Mouse (Mus musculus): ENCODE measurements around the gene Adgb. TPM values are rescaled to one million over a fixed set of nuclear protein-coding genes. Genes with fewer than 3 reads are reported as not detected.

The Adgb gene
- polyA plus RNA-seq, 1 experiment from 2014 or later, result 0.13 TPM

DNA sequence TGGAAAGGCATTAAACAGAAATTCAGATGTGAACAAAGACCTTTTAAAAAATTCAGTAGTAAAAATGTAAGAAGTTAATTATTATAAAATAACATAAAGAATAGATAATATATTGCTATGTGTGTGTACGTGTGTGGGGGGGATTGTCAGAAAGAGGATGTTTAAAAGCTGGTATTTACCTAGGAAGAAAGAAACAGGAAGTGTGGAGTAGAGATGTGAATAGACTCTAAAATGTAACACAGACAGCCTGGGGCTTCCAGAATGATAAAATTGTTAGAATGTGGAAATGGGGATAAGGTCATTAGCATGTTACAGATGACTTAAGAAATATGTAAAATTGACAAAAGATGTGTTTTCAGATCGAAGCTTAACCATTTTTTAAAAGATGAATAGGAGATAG, 12.0 kb downstream of the Adgb start:
- no peak for TF ChIP-seq CTCF (IDR thresholded peaks at IDR 0.05; ENCODE audit: low read depth)
- WGBS, result 56% methylated on average over 2 of the region's 2 CpGs

DNA sequence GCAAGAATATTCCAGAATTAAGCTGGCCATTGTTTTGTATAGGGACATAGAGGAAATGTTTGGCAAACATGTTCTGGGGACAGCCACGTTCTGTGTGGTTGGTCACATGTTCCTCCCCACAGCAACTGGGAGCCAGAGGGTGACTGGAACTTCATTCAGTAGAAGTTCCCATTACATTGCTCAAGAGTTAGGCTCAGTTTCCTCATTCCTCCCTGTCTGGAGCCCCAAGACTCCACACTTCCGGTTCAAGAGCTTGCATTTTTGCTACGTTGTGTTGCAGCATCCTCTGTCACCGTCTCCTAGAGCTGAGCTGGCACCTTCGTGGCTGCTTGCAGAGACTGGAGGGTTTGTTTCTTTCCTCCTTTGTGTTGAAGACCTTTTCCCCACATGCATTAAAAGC, 15.1 kb downstream of the Adgb start:
- no peaks in the 10 kb centered on the region for H3K27me3 ChIP-seq (replicated peaks; ENCODE audit: control insufficient read depth, insufficient read depth, low read length)
- no peak overlapping the region for H3K4me3 ChIP-seq (ENCODE audit: low read depth, low read length)
- no peak overlapping the region for H3K9ac ChIP-seq (ENCODE audit: low read depth, low read length)
- no peaks in the 10 kb centered on the region for H3K36me3 ChIP-seq (ENCODE audit: control insufficient read depth, insufficient read depth)
- no peak for TF ChIP-seq CTCF (IDR thresholded peaks at IDR 0.05; ENCODE audit: low read depth)
- 71% methylated on average over 5 of the region's 5 CpGs for WGBS
- H3K4me1 ChIP-seq (replicated peaks; ENCODE audit: control insufficient read depth, insufficient read depth, low read length), result no peaks in the 10 kb centered on the region
- no peak overlapping the region for H3K4me2 ChIP-seq (replicated peaks; ENCODE audit: low read depth)
- no peaks in the 10 kb centered on the region for H3K9me3 ChIP-seq (ENCODE audit: control insufficient read depth)
- no peak for ATAC-seq
- H3K27ac ChIP-seq (ENCODE audit: low read depth, low read length), result no peak overlapping the region

More for the DNA sequence above, 12.0 kb downstream of the Adgb start:
- no peaks in the 10 kb centered on the region for H3K9me3 ChIP-seq (ENCODE audit: control insufficient read depth)
- H3K27me3 ChIP-seq (replicated peaks; ENCODE audit: control insufficient read depth, insufficient read depth, low read length), result no peaks in the 10 kb centered on the region
- H3K4me3 ChIP-seq (ENCODE audit: low read depth, low read length), result no peak overlapping the region
- no peaks in the 10 kb centered on the region for H3K4me1 ChIP-seq (replicated peaks; ENCODE audit: control insufficient read depth, insufficient read depth, low read length)
- H3K36me3 ChIP-seq (ENCODE audit: control insufficient read depth, insufficient read depth), result no peaks in the 10 kb centered on the region
- no peak overlapping the region for H3K4me2 ChIP-seq (replicated peaks; ENCODE audit: low read depth)
- ATAC-seq, result no peak
- H3K9ac ChIP-seq (ENCODE audit: low read depth, low read length), result no peak overlapping the region
- no peak overlapping the region for H3K27ac ChIP-seq (ENCODE audit: low read depth, low read length)

DNA sequence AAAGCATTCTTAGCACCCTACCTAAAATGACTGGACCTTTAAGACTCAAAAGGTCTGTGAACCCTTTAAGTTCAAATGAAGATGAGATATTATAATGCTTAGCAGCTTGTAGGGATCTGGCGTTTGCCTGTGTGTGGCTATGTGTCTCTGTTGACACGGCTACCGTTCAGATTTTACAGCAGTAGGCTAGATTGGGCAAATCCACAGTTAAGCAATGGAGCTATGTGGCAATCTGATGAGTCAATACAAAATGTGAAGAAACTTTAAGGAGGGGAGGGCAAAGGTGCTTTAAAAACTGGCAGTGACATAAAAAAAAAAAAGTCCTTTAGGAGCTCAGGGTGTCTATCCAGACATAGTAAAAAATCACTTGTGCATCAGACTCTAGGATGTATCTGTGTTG, 23.1 kb downstream of the Adgb start:
- ATAC-seq, result no peak
- 21% methylated on average over 3 of the region's 3 CpGs for WGBS

DNA sequence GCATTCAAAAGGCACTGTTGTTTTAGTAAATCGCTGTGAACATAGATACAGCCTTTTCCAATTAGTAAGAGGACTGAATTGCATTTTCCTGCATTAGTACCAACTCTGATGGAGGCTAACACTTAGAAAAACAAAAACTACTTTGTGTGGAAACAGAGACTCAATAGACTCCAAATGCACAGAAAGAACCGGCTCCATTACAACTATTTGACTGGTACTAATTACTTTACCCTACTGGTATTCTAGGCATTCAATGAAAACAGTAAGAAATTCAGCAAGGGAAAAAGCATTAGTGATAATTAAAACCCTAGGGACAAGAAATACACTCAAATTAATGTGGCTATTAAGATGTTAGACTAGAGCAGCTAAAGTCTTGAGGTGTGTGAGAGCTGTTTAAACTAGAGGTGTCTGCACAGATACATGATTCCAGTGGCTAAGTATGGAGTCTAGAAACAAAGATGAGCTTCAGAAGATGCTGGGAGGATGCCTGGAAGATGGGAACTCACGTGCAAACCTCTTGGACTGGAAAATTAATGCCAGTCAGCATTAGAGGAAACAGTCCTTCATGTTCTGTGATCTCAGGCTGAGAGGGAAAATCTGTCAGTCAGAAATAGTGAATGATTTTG, 27.2 kb downstream of the Adgb start:
- 81% methylated on average over 3 of the region's 3 CpGs for WGBS
- Histone ChIP-seq H3K27me3 (replicated peaks; ENCODE audit: control insufficient read depth, insufficient read depth, low read length) (no peaks in the 10 kb centered on the region), H3K4me2 (replicated peaks; ENCODE audit: low read depth) (no peak overlapping the region), H3K9me3 (ENCODE audit: control insufficient read depth) (no peaks in the 10 kb centered on the region), H3K36me3 (ENCODE audit: control insufficient read depth, insufficient read depth) (no peaks in the 10 kb centered on the region), H3K4me1 (replicated peaks; ENCODE audit: control insufficient read depth, insufficient read depth, low read length) (no peaks in the 10 kb centered on the region), H3K27ac (ENCODE audit: low read depth, low read length) (no peak overlapping the region), H3K9ac (ENCODE audit: low read depth, low read length) (no peak overlapping the region), H3K4me3 (ENCODE audit: low read depth, low read length) (no peak overlapping the region)
- TF ChIP-seq CTCF (IDR thresholded peaks at IDR 0.05; ENCODE audit: low read depth), result no peak
- ATAC-seq, result no peak

More for the DNA sequence above, 23.1 kb downstream of the Adgb start:
- H3K4me3 ChIP-seq (ENCODE audit: low read depth, low read length), result no peak overlapping the region
- H3K4me1 ChIP-seq (replicated peaks; ENCODE audit: control insufficient read depth, insufficient read depth, low read length), result no peaks in the 10 kb centered on the region
- no peak for TF ChIP-seq CTCF (IDR thresholded peaks at IDR 0.05; ENCODE audit: low read depth)
- no peak overlapping the region for H3K4me2 ChIP-seq (replicated peaks; ENCODE audit: low read depth)
- no peak overlapping the region for H3K27ac ChIP-seq (ENCODE audit: low read depth, low read length)
- H3K9ac ChIP-seq (ENCODE audit: low read depth, low read length), result no peak overlapping the region
- H3K9me3 ChIP-seq (ENCODE audit: control insufficient read depth), result no peaks in the 10 kb centered on the region
- no peaks in the 10 kb centered on the region for H3K27me3 ChIP-seq (replicated peaks; ENCODE audit: control insufficient read depth, insufficient read depth, low read length)
- no peaks in the 10 kb centered on the region for H3K36me3 ChIP-seq (ENCODE audit: control insufficient read depth, insufficient read depth)

- no peaks in the 10 kb centered on the region for H3K27me3 ChIP-seq (replicated peaks; ENCODE audit: control insufficient read depth, insufficient read depth, low read length)
- H3K9me3 ChIP-seq (ENCODE audit: control insufficient read depth), result no peaks in the 10 kb centered on the region
- no peak overlapping the region for H3K27ac ChIP-seq (ENCODE audit: low read depth, low read length)
- ATAC-seq, result no peak
- H3K4me3 ChIP-seq (ENCODE audit: low read depth, low read length), result no peak overlapping the region
- no peaks in the 10 kb centered on the region for H3K36me3 ChIP-seq (ENCODE audit: control insufficient read depth, insufficient read depth)
- no peaks in the 10 kb centered on the region for H3K4me1 ChIP-seq (replicated peaks; ENCODE audit: control insufficient read depth, insufficient read depth, low read length)
- H3K4me2 ChIP-seq (replicated peaks; ENCODE audit: low read depth), result no peak overlapping the region
- no peak for TF ChIP-seq CTCF (IDR thresholded peaks at IDR 0.05; ENCODE audit: low read depth)
- no peak overlapping the region for H3K9ac ChIP-seq (ENCODE audit: low read depth, low read length)
Measured at GRCm38 (mm10) chr10:10443558-10443957, 28.6 kb downstream of the Adgb start.

DNA sequence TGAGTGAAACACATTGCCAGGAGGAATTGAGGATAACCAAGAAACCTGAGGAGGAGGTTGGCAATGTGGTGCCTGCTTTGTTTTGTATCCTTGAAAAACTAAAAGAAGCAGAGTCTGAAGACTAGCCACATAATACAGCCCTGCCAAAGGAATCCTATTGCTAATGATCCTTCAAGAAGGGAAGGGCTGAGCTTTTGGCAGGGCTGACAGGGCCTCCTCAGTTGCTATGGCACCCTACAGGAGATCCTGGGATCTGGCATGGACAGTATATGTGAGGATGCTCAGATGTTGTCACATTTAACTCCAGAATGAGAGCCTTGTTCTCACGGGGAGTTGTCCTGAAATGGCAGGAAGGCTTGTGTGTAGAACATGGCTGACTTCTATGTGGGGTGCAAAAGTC, 37.1 kb downstream of the Adgb start:
- Histone ChIP-seq H3K9ac (ENCODE audit: low read depth, low read length) (no peak overlapping the region), H3K4me1 (replicated peaks; ENCODE audit: control insufficient read depth, insufficient read depth, low read length) (no peaks in the 10 kb centered on the region), H3K27me3 (replicated peaks; ENCODE audit: control insufficient read depth, insufficient read depth, low read length) (no peaks in the 10 kb centered on the region), H3K27ac (ENCODE audit: low read depth, low read length) (no peak overlapping the region), H3K36me3 (ENCODE audit: control insufficient read depth, insufficient read depth) (no peaks in the 10 kb centered on the region), H3K9me3 (ENCODE audit: control insufficient read depth) (no peaks in the 10 kb centered on the region), H3K4me3 (ENCODE audit: low read depth, low read length) (no peak overlapping the region), H3K4me2 (replicated peaks; ENCODE audit: low read depth) (no peak overlapping the region)
- TF ChIP-seq CTCF (IDR thresholded peaks at IDR 0.05; ENCODE audit: low read depth), result no peak
- no peak for ATAC-seq
- 82% methylated on average over 1 of the region's 1 CpGs for WGBS

GRCm38 (mm10) chr10:10429635-10430034, 42.5 kb downstream of the Adgb start:
- no peaks in the 10 kb centered on the region for H3K9me3 ChIP-seq (ENCODE audit: control insufficient read depth)
- H3K9ac ChIP-seq (ENCODE audit: low read depth, low read length), result no peak overlapping the region
- WGBS, result 55% methylated on average over 5 of the region's 5 CpGs
- no peak overlapping the region for H3K4me2 ChIP-seq (replicated peaks; ENCODE audit: low read depth)
- H3K27ac ChIP-seq (ENCODE audit: low read depth, low read length), result no peak overlapping the region
- no peak for TF ChIP-seq CTCF (IDR thresholded peaks at IDR 0.05; ENCODE audit: low read depth)
- no peak overlapping the region for H3K4me3 ChIP-seq (ENCODE audit: low read depth, low read length)
- no peaks in the 10 kb centered on the region for H3K4me1 ChIP-seq (replicated peaks; ENCODE audit: control insufficient read depth, insufficient read depth, low read length)
- no peak for ATAC-seq
- H3K27me3 ChIP-seq (replicated peaks; ENCODE audit: control insufficient read depth, insufficient read depth, low read length), result no peaks in the 10 kb centered on the region
- no peaks in the 10 kb centered on the region for H3K36me3 ChIP-seq (ENCODE audit: control insufficient read depth, insufficient read depth)
